Mouse (Mus musculus): Measurements from ENCODE around the gene Tm7sf2.

DNA sequence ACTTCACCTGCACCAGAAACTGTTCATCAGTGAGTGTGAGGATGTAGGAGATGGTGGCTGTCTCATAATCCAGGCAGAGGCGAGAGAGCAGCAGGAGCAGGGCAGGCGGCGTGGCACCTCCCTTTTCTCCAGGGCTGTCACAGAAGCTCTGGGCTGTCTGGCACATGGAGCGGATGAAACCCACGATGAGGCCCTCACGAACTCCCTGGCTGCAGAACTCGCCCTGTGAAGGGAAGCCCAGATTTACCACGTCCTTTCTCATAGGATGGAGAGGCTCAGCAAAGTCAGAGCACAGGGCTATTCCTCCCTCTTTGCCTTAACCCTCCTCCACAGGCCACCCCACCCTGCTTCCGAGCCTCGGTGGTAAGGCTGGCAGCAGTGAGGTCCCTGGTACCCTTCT lies 1.7 kb upstream of the Tm7sf2 start:
- no peak for TF ChIP-seq GATA1 (IDR thresholded peaks at IDR 0.05; ENCODE audit: borderline replicate concordance, low read length)
- TF ChIP-seq FLI1 (IDR thresholded peaks at IDR 0.05; ENCODE audit: low read length), result no peak
